Mouse (Mus musculus) midbrain, embryonic 10.5 days (tissue): ENCODE data around the gene Gm28308. TPM values are rescaled to one million over a fixed set of nuclear protein-coding genes. Genes with fewer than 3 reads are reported as not detected.

Experiments used
- DNase-seq: peaks from one replicate; pipeline ENCODE4 v3.0.0-alpha.2; 2017; ENCODE audit warnings: low spot score
- H3K27ac ChIP-seq: fragments of 300-500 bp; sonication (generic); replicated peaks from 2 replicates; pipeline ENCODE4 v1.5.1; 2016; ENCODE audit warnings: mild to moderate bottlenecking
- H3K27me3 ChIP-seq: fragments of 300-500 bp; sonication (generic); 2 replicates; pipeline ENCODE4 v1.6.1; 2016; ENCODE audit warnings: low read depth, mild to moderate bottlenecking; ENCODE audit not compliant: poor library complexity, severe bottlenecking
- H3K36me3 ChIP-seq: fragments of 300-500 bp; sonication (generic); 2 replicates; pipeline ENCODE4 v1.6.1; 2016; ENCODE audit warnings: mild to moderate bottlenecking, moderate library complexity
- H3K4me1 ChIP-seq: fragments of 300-500 bp; sonication (generic); 2 replicates; pipeline ENCODE4 v1.6.1; 2016
- H3K4me3 ChIP-seq: fragments of 300-500 bp; sonication (generic); 2 replicates; pipeline ENCODE4 v1.5.1; 2016; ENCODE audit warnings: mild to moderate bottlenecking, moderate library complexity
- H3K9me3 ChIP-seq: fragments of 300-500 bp; sonication (generic); replicated peaks from 2 replicates; pipeline ENCODE4 v1.6.1; 2016; ENCODE audit warnings: mild to moderate bottlenecking
- WGBS: fragments of 180-500 bp; shearing (Covaris S2); methylation state at CpG from one replicate; pipeline ENCODE4 v1.1.7; 2016; 5-methylcytosine and 5-hydroxymethylcytosine counted together
- polyA plus RNA-seq: library from polyadenylated mRNA; unstranded; fragments of >200 nt; fragmentation: Nextera tagmentation; extraction: Ambion mirVana; gene quantifications from 2 replicates; pipeline ENCODE4 v1.2.1, GENCODE M21; 2016

Gene Gm28308
- polyA plus RNA-seq, 1 experiment from 2014 or later: not detected

DNA sequence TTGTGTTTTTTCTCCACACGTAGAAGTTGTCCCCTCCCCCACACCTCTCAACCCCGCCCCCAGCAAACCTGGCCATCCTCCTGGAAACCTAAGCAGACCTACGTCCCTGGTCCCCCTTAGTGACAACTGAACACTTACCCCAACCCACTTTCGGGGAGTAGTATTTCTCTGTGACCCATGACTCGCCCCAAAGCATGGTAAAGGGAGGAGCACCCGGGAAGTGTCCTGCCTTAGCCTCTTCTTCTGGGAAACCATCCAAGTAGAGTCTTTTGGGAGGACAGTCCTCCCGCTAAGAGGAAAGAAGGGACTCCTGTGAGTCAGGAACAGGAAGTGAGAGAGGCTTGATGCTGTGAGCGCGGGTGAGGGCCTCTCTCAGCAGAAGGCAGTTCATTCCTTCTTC is 53.2 kb downstream of the Gm28308 start:
- H3K27ac ChIP-seq: no peak overlapping the region
- no peak overlapping the region for H3K4me3 ChIP-seq

DNA sequence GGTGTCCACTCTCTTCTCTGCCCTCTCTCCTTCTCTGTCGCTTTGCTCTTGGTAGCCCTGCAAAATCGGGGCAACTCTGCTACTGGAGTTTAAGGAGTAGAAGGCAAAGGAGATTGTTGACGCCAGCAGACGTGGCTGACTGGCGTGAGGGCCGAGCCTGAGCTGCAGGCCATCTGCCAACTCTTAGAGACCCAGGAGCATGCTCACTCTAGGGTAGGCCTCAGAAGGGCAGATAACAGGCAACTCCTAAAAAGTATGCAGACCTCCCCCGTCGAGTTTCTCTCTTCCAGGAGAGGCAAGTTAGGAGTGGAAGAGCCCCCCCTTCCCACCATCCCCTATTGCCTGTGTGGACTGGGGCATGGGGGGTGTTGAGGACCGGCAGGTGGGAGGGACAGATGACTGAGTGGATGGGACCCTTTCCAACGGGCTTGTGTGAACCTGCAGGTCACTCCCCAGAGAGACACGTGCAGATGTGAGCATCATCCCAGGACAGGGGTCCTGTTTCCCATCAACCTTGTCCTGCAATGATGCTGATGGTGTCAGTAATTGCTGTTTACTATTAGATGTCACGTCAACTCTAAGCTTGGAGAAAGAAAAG is 53.9 kb downstream of the Gm28308 start:
- 1% methylated on average over 12 of the region's 12 CpGs for WGBS
- DNase-seq: peak; percentile 48
- peak overlapping the region; percentile 71 for H3K4me3 ChIP-seq
- no peak overlapping the region; the same call in 1 of the 2 replicates for H3K27ac ChIP-seq
- peaks cover 28% of the 10 kb centered on the region for H3K4me1 ChIP-seq
- H3K27me3 ChIP-seq: peaks cover 100% of the 10 kb centered on the region
- no peaks in the 10 kb centered on the region for H3K9me3 ChIP-seq
- H3K36me3 ChIP-seq: no peaks in the 10 kb centered on the region

More for the DNA sequence above, 53.2 kb downstream of the Gm28308 start:
- Histone ChIP-seq H3K36me3 (no peaks in the 10 kb centered on the region), H3K4me1 (peaks cover 29% of the 10 kb centered on the region), H3K9me3 (no peaks in the 10 kb centered on the region), H3K27me3 (peaks cover 100% of the 10 kb centered on the region)
- 2% methylated on average over 9 of the region's 9 CpGs for WGBS
- DNase-seq: no peak

DNA sequence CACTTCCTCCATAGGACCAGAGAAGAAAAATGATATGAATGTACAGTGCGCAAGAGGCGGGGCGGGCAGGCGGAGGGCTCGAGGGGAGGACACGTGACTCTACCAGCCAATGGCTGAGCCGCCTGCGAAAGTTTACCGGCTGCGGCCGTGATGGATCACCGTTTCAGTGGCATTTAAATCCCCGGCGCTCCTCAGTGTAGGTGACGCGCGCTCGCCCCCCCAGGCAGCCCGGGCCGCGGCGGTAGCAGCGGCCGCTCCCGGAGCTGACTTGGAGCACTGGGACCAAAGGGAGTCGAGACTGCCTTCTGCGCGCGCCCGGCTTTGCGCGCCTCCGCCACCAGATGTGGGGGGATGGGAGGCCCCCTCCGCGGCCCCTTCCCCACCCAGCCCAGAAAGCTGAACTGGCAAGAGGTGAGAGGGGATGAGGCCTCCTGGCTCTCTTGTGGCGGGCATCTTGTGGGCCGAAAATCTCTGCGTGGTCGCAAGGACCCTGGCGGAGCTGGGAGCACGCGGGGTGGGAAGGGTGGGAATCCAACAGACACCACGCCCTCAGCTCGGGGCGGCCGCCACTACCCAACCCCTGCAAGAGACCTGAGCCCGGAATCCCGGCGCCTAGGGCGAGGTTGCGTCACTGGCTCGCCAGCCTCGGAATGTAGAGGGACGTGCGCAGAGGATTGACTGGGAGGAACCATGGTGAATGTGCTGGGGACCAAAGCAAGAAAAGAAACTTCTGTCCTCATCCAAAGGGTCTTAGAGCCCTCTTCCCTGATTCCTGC is 54.7 kb downstream of the Gm28308 start, which contains the start of gene Hoxa1:
TSS of gene Hoxa1 (minus strand) at position 42 of the 776 bp plus-strand sequence.
- H3K27ac ChIP-seq: peak within 1 kb of the TSS; percentile 14; the same call in 1 of the 2 replicates
- WGBS: under 1% methylated on average over 55 of the region's 55 CpGs

DNA sequence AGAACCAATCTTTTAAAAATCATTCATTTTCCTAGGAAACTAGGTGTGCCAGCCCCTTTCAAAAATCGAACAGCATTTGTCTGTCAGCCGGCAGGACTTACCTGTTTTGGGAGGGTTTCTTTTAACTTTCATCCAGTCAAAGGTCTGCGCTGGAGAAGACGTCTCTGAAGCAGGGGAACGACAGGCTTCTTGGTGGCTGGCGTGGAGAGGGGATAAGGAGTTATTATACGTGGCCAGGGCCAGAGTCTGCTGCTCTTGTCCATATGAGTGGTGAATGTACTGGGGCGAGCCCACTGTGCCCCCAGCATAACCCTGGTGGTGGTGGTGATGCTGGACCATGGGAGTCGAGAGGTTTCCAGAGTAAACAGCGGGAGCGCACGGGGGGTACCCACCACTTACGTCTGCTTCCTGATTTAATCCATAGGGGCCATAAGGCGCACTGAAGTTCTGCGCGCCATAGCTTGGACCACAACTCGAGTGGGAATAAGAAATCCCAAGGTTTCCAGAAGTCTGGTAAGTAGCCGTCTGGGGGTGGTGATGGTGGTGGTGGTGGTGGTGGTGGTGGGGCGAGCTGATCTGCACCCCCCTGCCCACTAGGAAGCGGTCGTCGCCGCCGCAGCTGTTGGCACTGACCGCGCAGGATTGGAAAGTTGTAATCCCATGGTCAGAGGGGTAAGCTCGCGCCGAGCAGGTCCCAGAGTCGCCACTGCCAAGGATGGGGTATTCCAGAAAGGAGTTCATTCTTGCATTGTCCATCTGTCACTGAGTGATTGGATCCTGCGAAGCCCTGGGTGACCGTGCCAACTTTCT is 55.5 kb downstream of the Gm28308 start:
- under 1% methylated on average over 32 of the region's 32 CpGs for WGBS
- Histone ChIP-seq H3K9me3 (no peaks in the 10 kb centered on the region), H3K27me3 (peaks cover 100% of the 10 kb centered on the region), H3K27ac (no peak overlapping the region), H3K4me1 (peaks cover 29% of the 10 kb centered on the region), H3K4me3 (peak overlapping the region; percentile 71), H3K36me3 (no peaks in the 10 kb centered on the region)
- no peak for DNase-seq

More for the DNA sequence above, 54.7 kb downstream of the Gm28308 start, which contains the start of gene Hoxa1:
- Histone ChIP-seq H3K27me3 (peaks cover 100% of the 10 kb centered on the region), H3K4me3 (peak within 1 kb of the TSS; percentile 71), H3K36me3 (no peaks in the 10 kb centered on the region), H3K9me3 (no peaks in the 10 kb centered on the region), H3K4me1 (peaks cover 26% of the 10 kb centered on the region)
- DNase-seq: peak; percentile 74

DNA sequence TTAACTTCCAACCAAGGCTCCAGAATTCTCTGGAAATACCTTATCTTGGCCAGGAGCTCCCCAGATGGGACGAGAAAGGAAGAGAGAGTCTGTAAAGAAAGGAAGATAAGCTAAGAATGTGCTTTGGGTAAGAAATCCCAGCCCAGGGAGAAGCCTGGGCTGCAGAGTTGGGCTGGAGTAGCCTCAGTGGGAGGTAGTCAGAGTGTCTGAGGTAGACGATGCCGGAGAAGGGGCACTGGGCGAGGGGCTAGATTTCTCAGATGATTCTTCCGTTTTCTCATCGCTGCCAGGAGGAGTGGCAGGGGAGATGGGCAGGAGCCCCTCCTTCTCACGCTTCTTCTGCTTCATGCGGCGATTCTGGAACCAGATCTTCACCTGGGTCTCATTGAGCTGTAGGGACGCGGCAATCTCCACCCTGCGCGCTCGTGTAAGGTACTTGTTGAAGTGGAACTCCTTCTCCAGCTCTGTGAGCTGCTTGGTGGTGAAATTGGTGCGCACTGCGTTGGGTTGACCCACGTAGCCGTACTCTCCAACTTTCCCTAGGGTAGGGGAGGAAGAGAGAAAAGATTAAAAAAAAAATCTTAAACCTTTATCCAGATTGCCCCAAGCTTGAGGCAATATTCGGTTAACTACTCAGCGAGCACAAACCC is 56.5 kb downstream of the Gm28308 start:
- WGBS: 1% methylated on average over 20 of the region's 20 CpGs
- no peak overlapping the region for H3K4me3 ChIP-seq
- peak; percentile 36 for DNase-seq

DNA sequence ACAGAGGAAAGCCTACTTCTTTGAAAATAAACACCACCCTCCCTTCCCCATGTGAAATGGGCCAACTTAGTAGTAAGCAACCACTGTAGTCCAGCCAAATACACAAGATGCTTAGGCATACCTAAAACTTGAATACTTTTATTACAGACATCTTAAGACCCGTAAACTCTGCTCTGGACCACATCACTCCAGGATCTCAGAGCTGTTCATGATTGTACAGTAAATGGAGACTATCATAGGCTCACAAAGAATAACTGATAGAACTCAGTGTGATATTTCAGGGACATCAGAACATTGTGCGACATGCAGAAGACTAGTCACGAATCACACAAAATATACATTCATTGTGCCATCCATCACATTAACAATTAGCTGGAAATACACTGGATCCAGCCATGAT is 57.7 kb downstream of the Gm28308 start:
- Histone ChIP-seq H3K27me3 (peaks cover 100% of the 10 kb centered on the region), H3K4me1 (peaks cover 30% of the 10 kb centered on the region), H3K9me3 (no peaks in the 10 kb centered on the region), H3K27ac (no peak overlapping the region), H3K36me3 (no peaks in the 10 kb centered on the region), H3K4me3 (no peak overlapping the region)
- no peak for DNase-seq
- WGBS: 45% methylated on average over 3 of the region's 3 CpGs

More for the DNA sequence above, 56.5 kb downstream of the Gm28308 start:
- peaks cover 34% of the 10 kb centered on the region for H3K4me1 ChIP-seq
- peaks cover 100% of the 10 kb centered on the region for H3K27me3 ChIP-seq
- no peaks in the 10 kb centered on the region for H3K9me3 ChIP-seq
- no peak overlapping the region for H3K27ac ChIP-seq
- no peaks in the 10 kb centered on the region for H3K36me3 ChIP-seq

DNA sequence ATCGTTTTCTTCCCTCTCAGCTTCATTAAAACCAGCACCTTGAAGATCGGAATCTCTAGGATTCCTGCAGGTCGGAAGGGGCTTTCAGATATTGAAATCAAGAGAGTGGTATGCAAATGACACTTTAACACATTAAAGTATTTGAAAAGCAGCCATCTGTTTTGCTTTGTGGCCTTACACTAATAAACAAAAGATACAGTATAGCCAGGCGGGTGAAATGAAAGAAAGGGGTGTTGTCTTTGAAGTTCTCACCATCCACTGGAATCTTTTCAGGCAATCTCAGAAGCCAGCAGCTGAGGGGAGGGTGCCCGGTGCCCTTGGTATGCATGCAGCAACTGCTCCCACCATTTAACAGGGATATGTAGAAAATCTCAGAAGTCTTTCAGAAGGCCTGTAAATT is 59.1 kb downstream of the Gm28308 start:
- WGBS: 2% methylated on average over 5 of the region's 5 CpGs
- Histone ChIP-seq H3K4me1 (peaks cover 21% of the 10 kb centered on the region), H3K9me3 (peaks cover 6% of the 10 kb centered on the region; the same call in 1 of the 2 replicates), H3K27ac (no peak overlapping the region), H3K36me3 (no peaks in the 10 kb centered on the region), H3K27me3 (peaks cover 100% of the 10 kb centered on the region), H3K4me3 (no peak overlapping the region)
- peak; percentile 12 for DNase-seq

DNA sequence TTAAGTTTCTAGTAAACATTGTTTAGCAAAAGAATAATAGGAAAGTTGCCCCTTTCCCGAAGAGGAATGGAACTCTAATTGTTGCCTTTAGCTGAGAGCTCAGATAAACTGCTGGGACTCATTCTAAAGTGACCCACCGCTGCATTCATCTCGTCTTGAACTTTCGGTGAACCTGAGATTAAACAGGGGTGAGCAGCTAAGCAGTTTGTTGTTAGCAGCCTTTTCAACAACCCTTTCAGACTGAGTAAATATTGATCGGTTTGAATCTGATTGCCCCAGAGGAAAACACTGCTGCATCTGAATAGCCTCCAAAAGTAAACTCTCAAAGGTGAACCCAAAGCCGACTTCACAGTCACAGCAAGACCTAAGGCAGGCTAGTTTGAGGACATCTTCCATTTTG is 59.9 kb downstream of the Gm28308 start:
- peaks cover 100% of the 10 kb centered on the region for H3K27me3 ChIP-seq
- peak; percentile 26 for DNase-seq
- H3K36me3 ChIP-seq: no peaks in the 10 kb centered on the region
- H3K4me3 ChIP-seq: no peak overlapping the region
- no peak overlapping the region for H3K27ac ChIP-seq
- peaks cover 14% of the 10 kb centered on the region for H3K4me1 ChIP-seq
- peaks cover 6% of the 10 kb centered on the region; the same call in 1 of the 2 replicates for H3K9me3 ChIP-seq
- WGBS: 0% methylated on average over 6 of the region's 6 CpGs

DNA sequence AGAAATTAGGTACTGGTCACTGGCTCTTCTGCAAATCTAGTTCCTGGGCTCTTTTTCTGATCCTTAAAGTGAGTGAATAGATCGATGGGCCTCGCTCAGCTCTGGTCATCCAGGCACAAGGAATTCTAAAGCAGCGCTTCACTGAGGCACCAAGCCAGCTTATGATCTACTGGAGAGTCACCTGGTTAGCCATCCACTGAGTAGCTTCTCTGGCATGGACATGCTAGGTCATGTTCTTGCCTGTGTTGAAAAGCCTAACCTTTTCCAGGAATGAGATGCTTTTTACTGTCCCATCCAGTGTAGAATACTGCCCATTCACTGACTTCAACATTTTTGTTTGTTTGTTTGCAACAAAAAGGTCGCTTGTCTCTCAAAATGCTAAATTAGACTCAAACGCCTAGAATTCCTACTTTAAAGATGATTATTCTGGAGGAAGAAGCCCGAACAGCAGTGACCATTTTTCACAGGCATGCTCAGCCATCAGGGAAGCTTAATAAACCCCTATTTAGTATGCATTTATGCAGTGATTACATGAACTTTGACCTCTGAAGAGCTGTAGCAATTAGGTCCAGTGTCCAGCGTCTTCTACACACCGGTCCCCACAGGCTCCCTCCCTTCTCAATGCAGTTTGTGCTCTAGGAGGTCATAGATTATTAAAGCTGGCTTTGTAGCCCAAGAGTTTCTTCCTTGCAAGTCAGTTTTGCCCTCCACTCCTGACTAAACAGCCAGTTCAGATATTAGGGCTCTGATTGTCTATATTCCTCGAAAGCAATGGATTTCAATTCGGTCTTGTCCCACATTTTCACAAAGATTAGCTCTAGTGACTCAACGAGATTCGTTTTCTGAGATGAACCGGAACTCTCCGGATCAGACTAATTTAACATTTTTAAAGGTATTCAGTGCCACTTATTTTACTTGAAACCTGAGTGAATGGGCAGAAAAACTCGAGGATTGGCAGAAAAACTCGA is 60.6 kb downstream of the Gm28308 start:
- 4% methylated on average over 16 of the region's 16 CpGs for WGBS
- DNase-seq: no peak

DNA sequence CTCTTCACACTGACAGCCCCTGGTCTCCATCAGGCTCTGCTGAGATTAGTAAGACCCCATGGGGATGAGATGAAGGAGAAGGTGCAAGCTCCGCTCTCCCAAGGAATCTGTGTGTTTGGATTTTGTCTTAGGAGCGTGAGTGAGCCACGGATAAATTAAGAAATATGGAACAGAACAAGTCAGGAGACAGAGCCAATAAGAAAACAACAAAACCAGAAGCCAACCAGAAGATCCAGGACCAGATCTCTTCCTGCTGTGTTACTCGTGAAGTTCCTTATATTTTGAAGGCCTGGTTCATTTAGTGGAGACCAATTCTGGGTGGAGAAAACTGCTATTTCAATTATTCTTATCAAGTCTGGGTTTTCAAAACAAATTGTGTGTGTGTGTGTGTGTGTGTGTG is 61.6 kb downstream of the Gm28308 start:
- H3K27me3 ChIP-seq: peaks cover 100% of the 10 kb centered on the region
- no peak overlapping the region for H3K4me3 ChIP-seq
- no peaks in the 10 kb centered on the region for H3K36me3 ChIP-seq
- H3K27ac ChIP-seq: no peak overlapping the region
- no peak for DNase-seq
- WGBS: 2% methylated on average over 4 of the region's 4 CpGs
- peaks cover 8% of the 10 kb centered on the region; the same call in 1 of the 2 replicates for H3K4me1 ChIP-seq
- peaks cover 6% of the 10 kb centered on the region; the same call in 1 of the 2 replicates for H3K9me3 ChIP-seq

More for the DNA sequence above, 60.6 kb downstream of the Gm28308 start:
- Histone ChIP-seq H3K27ac (no peak overlapping the region), H3K4me1 (peaks cover 8% of the 10 kb centered on the region; the same call in 1 of the 2 replicates), H3K4me3 (no peak overlapping the region), H3K36me3 (no peaks in the 10 kb centered on the region), H3K9me3 (peaks cover 6% of the 10 kb centered on the region; the same call in 1 of the 2 replicates), H3K27me3 (peaks cover 100% of the 10 kb centered on the region)

DNA sequence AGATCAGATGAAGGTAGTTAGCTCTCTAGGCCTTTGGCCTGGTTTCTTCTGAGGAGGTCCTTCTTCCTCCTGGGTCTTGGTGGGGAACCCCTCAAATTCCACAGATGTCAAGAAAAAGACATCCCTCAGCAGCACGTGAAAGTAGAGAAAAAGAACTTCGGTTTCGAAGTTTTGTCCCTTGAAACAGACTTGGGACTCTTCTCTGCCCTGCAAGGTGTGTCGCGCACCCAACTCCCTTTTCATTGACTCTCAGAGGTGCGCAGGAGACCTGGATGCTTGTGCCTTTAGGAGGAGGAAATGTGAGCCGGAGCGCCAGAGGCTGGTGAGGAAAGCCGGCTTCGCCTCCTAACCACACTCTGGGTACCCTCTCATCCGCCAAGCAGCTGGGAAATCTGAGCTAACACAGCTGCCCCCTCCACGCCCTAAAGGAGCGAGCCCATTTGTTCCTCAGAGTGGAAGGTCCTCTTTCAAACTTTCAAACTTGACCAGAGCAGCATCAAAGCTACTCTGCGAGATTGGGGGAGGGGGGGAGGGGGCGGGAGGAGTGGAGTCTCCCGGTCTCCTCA is 62.7 kb downstream of the Gm28308 start:
- WGBS: 3% methylated on average over 16 of the region's 16 CpGs
- Histone ChIP-seq H3K36me3 (no peaks in the 10 kb centered on the region), H3K27ac (no peak overlapping the region), H3K9me3 (peaks cover 6% of the 10 kb centered on the region; the same call in 1 of the 2 replicates), H3K27me3 (peaks cover 100% of the 10 kb centered on the region), H3K4me3 (no peak overlapping the region; the same call in 1 of the 2 replicates), H3K4me1 (peaks cover 8% of the 10 kb centered on the region; the same call in 1 of the 2 replicates)
- DNase-seq: peak; percentile 36
